Mouse (Mus musculus) intestine, embryonic 15.5 days (tissue): ENCODE results near the gene Tmem88. TPM values are rescaled to one million over a fixed set of nuclear protein-coding genes. Genes with fewer than 3 reads are reported as not detected.

Experiments
- ATAC-seq: fragments of 200-750 bp; cut with Nextera tagmentation; 2 replicates; pipeline ENCODE4 v1.8.0; 2017; ENCODE audit warnings: moderate TSS enrichment, moderate library complexity
- H3K27ac ChIP-seq: fragments of 300-500 bp; sonication (generic); 2 replicates; pipeline ENCODE4 v1.5.1; 2015; ENCODE audit warnings: mild to moderate bottlenecking, inconsistent platforms
- H3K27me3 ChIP-seq: fragments of 300-500 bp; sonication (generic); replicated peaks from 2 replicates; pipeline ENCODE4 v1.6.1; 2015; ENCODE audit warnings: inconsistent platforms
- H3K36me3 ChIP-seq: fragments of 300-500 bp; sonication (generic); 2 replicates; pipeline ENCODE4 v1.6.1; 2015; ENCODE audit warnings: inconsistent platforms
- H3K4me1 ChIP-seq: fragments of 300-500 bp; sonication (generic); replicated peaks from 2 replicates; pipeline ENCODE4 v1.6.1; 2015; ENCODE audit warnings: inconsistent platforms
- H3K4me2 ChIP-seq: fragments of 300-500 bp; sonication (generic); replicated peaks from 2 replicates; pipeline ENCODE4 v1.6.1; 2015; ENCODE audit warnings: mild to moderate bottlenecking, inconsistent platforms
- H3K4me3 ChIP-seq: fragments of 300-500 bp; sonication (generic); replicated peaks from 2 replicates; pipeline ENCODE4 v1.5.1; 2015; ENCODE audit warnings: inconsistent platforms
- H3K9ac ChIP-seq: fragments of 300-500 bp; sonication (generic); 2 replicates; pipeline ENCODE4 v1.6.1; 2015; ENCODE audit warnings: inconsistent platforms
- H3K9me3 ChIP-seq: fragments of 300-500 bp; sonication (generic); 2 replicates; pipeline ENCODE4 v1.6.1; 2016; ENCODE audit warnings: inconsistent platforms
- WGBS: fragments of 180-500 bp; shearing (Covaris S2); methylation state at CpG from one replicate; pipeline ENCODE4 v1.1.7; 2015; 5-methylcytosine and 5-hydroxymethylcytosine counted together
- polyA plus RNA-seq: library from polyadenylated mRNA; unstranded; fragments of >200 nt; fragmentation: Nextera tagmentation; extraction: Ambion mirVana; gene quantifications from 2 replicates; pipeline ENCODE4 v1.2.1, GENCODE M21; 2015

Tmem88 gene
- 30.7 and 32.1 TPM in 2 replicates for polyA plus RNA-seq

DNA sequence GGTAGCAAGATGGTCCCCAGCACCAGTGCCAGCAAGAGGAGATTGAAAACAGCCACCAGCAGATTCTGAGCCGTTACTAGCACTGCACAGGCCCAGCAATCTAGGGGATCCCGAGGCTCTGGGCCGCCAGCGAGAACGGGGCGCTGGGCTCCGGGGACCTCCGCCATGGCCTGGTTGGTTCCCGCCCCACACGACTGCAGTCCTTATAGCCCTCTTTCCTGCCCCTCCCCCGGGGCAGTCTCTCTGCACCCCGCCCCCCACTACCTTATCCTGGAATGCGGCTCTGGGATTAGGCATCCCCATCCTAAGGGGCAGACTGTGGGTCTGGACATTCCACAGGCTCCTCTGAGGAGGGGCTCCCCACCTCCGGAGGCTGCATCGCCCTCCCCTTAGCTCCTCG, at the start of gene Tmem88:
TSS of gene Tmem88 (minus strand) at position 176 of the 400 bp plus-strand sequence.
- ATAC-seq = no peak
- Histone ChIP-seq H3K9me3 (no peaks in the 10 kb centered on the region), H3K9ac (peak within 1 kb of the TSS; percentile 51), H3K27ac (peak within 1 kb of the TSS; percentile 98), H3K4me2 (peak within 1 kb of the TSS; percentile 65), H3K27me3 (no peaks in the 10 kb centered on the region), H3K4me1 (peaks cover 41% of the 10 kb centered on the region), H3K36me3 (peaks cover 27% of the 10 kb centered on the region), H3K4me3 (peak within 1 kb of the TSS; percentile 32)
- 12% methylated on average over 16 of the region's 16 CpGs for WGBS

DNA sequence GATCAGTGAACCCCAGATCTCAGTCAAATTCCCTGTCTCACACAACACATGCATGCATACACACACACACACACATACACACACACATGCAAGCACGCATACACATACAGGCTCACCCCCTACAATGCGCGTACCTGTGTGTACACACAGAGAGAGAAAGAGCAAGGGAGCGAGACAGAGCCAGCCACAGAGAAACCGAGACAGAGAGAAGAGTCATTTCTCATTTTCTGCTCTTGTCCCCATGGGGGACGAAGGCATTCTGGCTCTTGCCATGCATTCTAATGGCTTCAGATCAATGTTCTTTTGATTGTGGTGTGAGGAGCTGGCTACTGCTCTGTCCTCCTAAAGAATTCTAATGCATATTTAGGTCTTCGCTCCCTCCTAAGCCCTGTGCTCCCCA, 49.3 kb upstream of the Tmem88 start:
- no peak for ATAC-seq
- no peak overlapping the region for H3K27ac ChIP-seq
- no peak overlapping the region for H3K9ac ChIP-seq
- H3K4me1 ChIP-seq = peaks cover 14% of the 10 kb centered on the region
- WGBS = 87% methylated on average over 7 of the region's 7 CpGs
- H3K27me3 ChIP-seq = no peaks in the 10 kb centered on the region
- H3K36me3 ChIP-seq = no peaks in the 10 kb centered on the region
- no peaks in the 10 kb centered on the region for H3K9me3 ChIP-seq
- H3K4me3 ChIP-seq = no peak overlapping the region
- H3K4me2 ChIP-seq = no peak overlapping the region

- peaks cover 10% of the 10 kb centered on the region for H3K4me1 ChIP-seq
- H3K9me3 ChIP-seq = no peaks in the 10 kb centered on the region
- no peak overlapping the region for H3K4me3 ChIP-seq
- no peak overlapping the region for H3K4me2 ChIP-seq
- peak; percentile 94 for ATAC-seq
- WGBS = 9% methylated on average over 5 of the region's 5 CpGs
- peak overlapping the region; percentile 55 for H3K27ac ChIP-seq
- no peaks in the 10 kb centered on the region for H3K27me3 ChIP-seq
- H3K9ac ChIP-seq = no peak overlapping the region
- no peaks in the 10 kb centered on the region for H3K36me3 ChIP-seq
These were observed 45.3 kb upstream of the Tmem88 start for GRCm38 (mm10) chr11:69443328-69443727.

DNA sequence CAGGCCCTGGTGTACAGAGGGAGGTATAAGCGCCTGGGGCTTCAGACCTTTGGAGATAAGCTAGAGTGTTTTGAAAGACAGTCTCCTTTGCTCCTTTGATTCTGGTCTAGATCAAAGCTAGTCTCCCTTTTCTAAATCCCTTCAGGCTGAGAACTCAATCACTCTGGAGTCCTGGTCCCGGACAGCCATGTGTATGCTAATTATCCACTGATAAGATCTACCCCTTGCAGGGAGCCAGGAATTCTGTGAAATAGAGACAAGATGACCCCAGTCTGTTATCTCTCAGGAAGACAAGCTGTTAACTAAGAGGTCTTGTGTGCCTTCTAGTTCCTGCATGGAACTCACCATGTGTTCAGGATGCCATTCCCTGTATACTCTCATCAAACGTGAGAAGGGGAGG, 39.3 kb upstream of the Tmem88 start:
- H3K27ac ChIP-seq = no peak overlapping the region
- WGBS = 44% methylated on average over 3 of the region's 3 CpGs

DNA sequence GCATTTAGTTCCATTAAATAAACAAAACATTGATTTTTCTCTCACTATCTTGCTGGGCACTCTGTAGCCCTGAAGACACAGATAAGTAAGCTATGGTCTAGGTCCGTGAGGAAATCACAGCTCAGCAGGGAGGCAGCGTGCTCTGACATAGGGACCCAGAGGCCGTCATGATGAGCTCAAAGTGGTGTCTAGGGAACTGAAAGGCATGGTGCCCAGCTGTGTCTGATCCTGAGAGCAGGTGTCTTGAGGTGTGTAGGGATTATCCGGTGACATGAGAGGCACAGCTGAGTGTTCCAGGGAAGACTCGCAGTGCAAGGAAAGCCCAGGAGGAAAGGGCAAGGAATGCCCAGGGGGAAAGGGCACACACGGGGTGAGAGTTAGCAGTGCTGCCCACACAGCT, 35.2 kb upstream of the Tmem88 start:
- peaks cover 12% of the 10 kb centered on the region for H3K4me1 ChIP-seq
- no peaks in the 10 kb centered on the region for H3K27me3 ChIP-seq
- no peak overlapping the region for H3K27ac ChIP-seq
- H3K9ac ChIP-seq = no peak overlapping the region
- H3K36me3 ChIP-seq = no peaks in the 10 kb centered on the region
- H3K9me3 ChIP-seq = no peaks in the 10 kb centered on the region
- ATAC-seq = no peak
- 62% methylated on average over 6 of the region's 6 CpGs for WGBS
- no peak overlapping the region for H3K4me2 ChIP-seq
- H3K4me3 ChIP-seq = no peak overlapping the region

More for the DNA sequence above, 39.3 kb upstream of the Tmem88 start:
- Histone ChIP-seq H3K27me3 (no peaks in the 10 kb centered on the region), H3K9me3 (no peaks in the 10 kb centered on the region), H3K4me2 (no peak overlapping the region), H3K9ac (no peak overlapping the region), H3K4me3 (no peak overlapping the region), H3K4me1 (no peaks in the 10 kb centered on the region), H3K36me3 (no peaks in the 10 kb centered on the region)
- ATAC-seq = no peak

- 67% methylated on average over 11 of the region's 11 CpGs for WGBS
- Histone ChIP-seq H3K27me3 (no peaks in the 10 kb centered on the region), H3K36me3 (no peaks in the 10 kb centered on the region), H3K4me2 (no peak overlapping the region), H3K9ac (no peak overlapping the region), H3K27ac (no peak overlapping the region), H3K4me3 (no peak overlapping the region), H3K4me1 (peaks cover 12% of the 10 kb centered on the region), H3K9me3 (no peaks in the 10 kb centered on the region)
- ATAC-seq = no peak
These were observed 34.6 kb upstream of the Tmem88 start for GRCm38 (mm10) chr11:69432640-69432982.

DNA sequence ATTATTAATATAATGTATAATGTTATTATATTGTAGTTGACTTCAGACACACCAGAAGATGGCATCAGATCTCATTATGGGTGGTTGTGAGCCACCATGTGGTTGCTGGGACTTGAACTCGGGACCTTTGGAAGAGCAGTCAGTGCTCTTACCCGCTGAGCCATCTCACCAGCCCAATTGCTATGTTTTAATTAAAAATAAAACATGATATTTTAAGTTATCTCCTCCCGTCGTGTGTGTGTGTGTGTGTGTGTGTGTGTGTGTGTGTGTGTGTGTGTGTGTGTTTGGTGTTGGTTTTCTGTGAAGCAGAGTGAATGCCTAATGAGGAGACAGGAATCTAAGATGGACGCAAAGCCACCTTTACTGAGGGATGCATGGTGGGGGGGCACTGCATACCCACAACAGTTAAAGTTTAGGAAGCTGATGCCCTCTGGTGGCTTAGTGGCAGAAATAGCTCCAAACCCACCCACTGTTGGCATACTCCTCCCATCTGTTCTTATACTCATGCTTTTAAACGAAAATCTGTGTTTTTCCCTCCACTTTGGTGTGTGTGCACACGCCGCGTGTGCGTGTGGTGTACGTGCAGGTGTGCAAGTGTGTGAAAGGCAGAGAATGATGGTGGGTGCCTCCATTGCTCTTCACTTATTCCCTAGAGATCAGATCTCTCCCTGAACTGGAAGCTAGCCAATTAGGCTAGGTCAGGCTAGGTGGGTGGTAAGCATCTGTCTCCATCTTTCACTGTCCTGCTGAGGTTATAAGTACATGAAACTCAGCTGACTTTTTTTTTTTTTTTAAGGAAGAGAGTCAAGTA, 34.0 kb upstream of the Tmem88 start:
- no peak overlapping the region for H3K4me2 ChIP-seq

DNA sequence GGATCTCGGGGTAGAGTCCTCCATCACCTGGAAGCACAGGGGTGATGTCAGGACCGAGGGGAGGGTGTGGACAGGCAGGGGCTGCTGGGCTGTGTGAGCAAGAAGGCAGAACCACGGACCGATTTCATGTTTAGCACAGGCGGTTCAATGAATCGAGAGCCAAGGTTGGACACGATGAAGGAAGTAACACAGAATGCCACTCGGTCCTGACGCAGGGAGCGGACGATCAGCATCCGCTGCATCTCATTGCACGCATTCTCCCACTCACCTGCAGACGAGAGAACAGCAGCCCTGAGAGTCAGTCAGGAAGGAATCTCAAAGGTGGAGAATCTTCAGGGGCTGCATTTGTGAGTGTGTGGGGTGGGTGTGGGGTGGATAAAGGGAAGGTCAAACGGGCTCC, 32.6 kb upstream of the Tmem88 start:
- 90% methylated on average over 15 of the region's 15 CpGs for WGBS
- Histone ChIP-seq H3K9ac (no peak overlapping the region), H3K36me3 (no peaks in the 10 kb centered on the region), H3K4me1 (peaks cover 12% of the 10 kb centered on the region), H3K9me3 (no peaks in the 10 kb centered on the region), H3K27me3 (no peaks in the 10 kb centered on the region), H3K27ac (no peak overlapping the region), H3K4me3 (no peak overlapping the region), H3K4me2 (no peak overlapping the region)
- no peak for ATAC-seq

More for the DNA sequence above, 34.0 kb upstream of the Tmem88 start:
- Histone ChIP-seq H3K9ac (no peak overlapping the region), H3K9me3 (no peaks in the 10 kb centered on the region), H3K27me3 (no peaks in the 10 kb centered on the region), H3K36me3 (no peaks in the 10 kb centered on the region), H3K27ac (no peak overlapping the region), H3K4me3 (no peak overlapping the region), H3K4me1 (peaks cover 12% of the 10 kb centered on the region)
- WGBS = 32% methylated on average over 11 of the region's 11 CpGs
- ATAC-seq = peak; percentile 79

DNA sequence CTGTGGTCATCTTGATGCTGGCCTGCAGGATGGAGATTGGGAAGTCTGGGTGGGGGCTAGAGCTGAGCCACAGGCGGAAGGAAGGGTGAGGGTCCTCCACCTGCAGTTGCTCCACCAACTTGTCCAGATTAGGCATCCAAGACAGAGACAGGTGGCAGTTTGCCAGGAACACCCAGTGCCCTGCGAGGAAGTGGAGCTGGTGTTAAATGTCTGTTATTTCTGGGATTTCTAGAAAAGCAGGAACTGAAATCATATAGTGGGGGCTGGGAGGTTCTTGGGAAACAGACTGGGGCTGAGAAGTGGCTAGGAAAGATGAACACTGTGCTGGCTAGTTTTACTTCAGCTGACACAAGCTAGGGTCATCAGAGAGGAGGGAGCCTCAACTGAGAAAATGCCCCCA, 31.3 kb upstream of the Tmem88 start:
- Histone ChIP-seq H3K9ac (no peak overlapping the region), H3K36me3 (no peaks in the 10 kb centered on the region), H3K4me3 (no peak overlapping the region), H3K27ac (no peak overlapping the region), H3K27me3 (no peaks in the 10 kb centered on the region), H3K9me3 (no peaks in the 10 kb centered on the region), H3K4me1 (peaks cover 12% of the 10 kb centered on the region), H3K4me2 (no peak overlapping the region)
- ATAC-seq = no peak
- WGBS = 37% methylated on average over 2 of the region's 2 CpGs

DNA sequence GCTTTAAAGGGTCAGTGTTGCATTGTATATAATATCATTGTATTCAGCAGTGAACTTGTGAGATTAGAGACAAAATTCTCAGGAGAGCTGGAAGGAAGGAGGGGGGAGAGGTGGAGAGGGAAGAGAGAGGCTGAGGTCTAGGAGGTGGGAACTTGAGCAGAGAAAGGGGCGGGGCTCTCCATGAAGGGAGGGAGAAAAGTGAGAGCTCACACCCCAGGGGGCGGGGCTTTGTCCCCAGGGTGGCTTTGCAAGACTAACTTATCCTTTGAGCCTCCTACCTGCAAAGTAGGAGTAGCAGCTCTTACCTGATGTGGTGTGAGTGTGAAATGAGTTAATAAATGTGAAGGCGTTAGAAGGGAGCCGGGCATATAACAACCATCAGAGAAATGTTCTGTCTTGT, 30.7 kb upstream of the Tmem88 start:
- no peaks in the 10 kb centered on the region for H3K9me3 ChIP-seq
- peak; percentile 32 for ATAC-seq
- no peak overlapping the region for H3K4me3 ChIP-seq
- H3K4me2 ChIP-seq = no peak overlapping the region
- 14% methylated on average over 4 of the region's 4 CpGs for WGBS
- peaks cover 12% of the 10 kb centered on the region for H3K4me1 ChIP-seq
- no peaks in the 10 kb centered on the region for H3K36me3 ChIP-seq
- H3K27me3 ChIP-seq = no peaks in the 10 kb centered on the region
- H3K27ac ChIP-seq = no peak overlapping the region
- H3K9ac ChIP-seq = no peak overlapping the region

GRCm38 (mm10) chr11:69426246-69426645, 28.2 kb upstream of the Tmem88 start:
- H3K36me3 ChIP-seq = no peaks in the 10 kb centered on the region
- WGBS = 85% methylated on average over 2 of the region's 2 CpGs
- peaks cover 10% of the 10 kb centered on the region; the same call in 1 of the 2 replicates for H3K27me3 ChIP-seq
- H3K9me3 ChIP-seq = no peaks in the 10 kb centered on the region
- no peak overlapping the region for H3K27ac ChIP-seq
- H3K4me1 ChIP-seq = peaks cover 12% of the 10 kb centered on the region
- no peak overlapping the region for H3K4me3 ChIP-seq
- H3K9ac ChIP-seq = no peak overlapping the region
- ATAC-seq = no peak
- H3K4me2 ChIP-seq = no peak overlapping the region

DNA sequence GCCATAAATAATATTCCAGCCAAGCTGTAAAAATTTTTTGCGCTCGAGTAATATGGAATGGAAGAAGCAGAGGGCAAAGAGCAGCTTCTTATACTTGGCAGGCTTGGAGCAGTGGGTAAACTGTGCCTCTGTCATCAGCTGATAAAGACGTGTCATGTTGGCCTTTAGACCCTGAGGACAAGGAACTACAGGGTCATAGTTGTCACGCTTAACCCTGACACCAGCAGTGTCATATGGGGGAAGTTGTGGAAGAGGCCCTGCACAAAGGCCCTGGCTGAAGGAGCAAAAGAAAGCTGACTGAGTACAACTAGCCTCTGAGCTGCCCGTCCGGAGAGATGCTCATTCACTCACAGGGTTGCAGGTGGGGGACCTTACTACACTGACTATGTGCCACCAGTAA, 25.9 kb upstream of the Tmem88 start:
- no peak overlapping the region for H3K9ac ChIP-seq
- ATAC-seq = peak; percentile 34
- WGBS = 51% methylated on average over 6 of the region's 6 CpGs

GRCm38 (mm10) chr11:69422842-69423241, 24.8 kb upstream of the Tmem88 start:
- Histone ChIP-seq H3K4me1 (peaks cover 24% of the 10 kb centered on the region), H3K27ac (no peak overlapping the region), H3K27me3 (peaks cover 14% of the 10 kb centered on the region; the same call in 1 of the 2 replicates), H3K9ac (no peak overlapping the region), H3K36me3 (no peaks in the 10 kb centered on the region), H3K9me3 (no peaks in the 10 kb centered on the region), H3K4me3 (no peak overlapping the region), H3K4me2 (no peak overlapping the region)
- ATAC-seq = no peak
- WGBS = 89% methylated on average over 10 of the region's 10 CpGs

More for the DNA sequence above, 25.9 kb upstream of the Tmem88 start:
- peaks cover 14% of the 10 kb centered on the region; the same call in 1 of the 2 replicates for H3K27me3 ChIP-seq
- H3K4me3 ChIP-seq = no peak overlapping the region
- H3K36me3 ChIP-seq = no peaks in the 10 kb centered on the region
- 0 out of 2 replicates have a peak overlapping the region, but pooled peaks have one; percentile 32 for H3K27ac ChIP-seq
- H3K9me3 ChIP-seq = no peaks in the 10 kb centered on the region
- H3K4me2 ChIP-seq = peak overlapping the region; percentile 22; the same call in 1 of the 2 replicates
- H3K4me1 ChIP-seq = peaks cover 26% of the 10 kb centered on the region
